Mouse (Mus musculus): ENCODE results near the gene Gm21680.
"Not testable (repeated sequence)": the region's sequence is repeated elsewhere in the genome, so short reads cannot be mapped to it uniquely, and the experiment has no call there.

Gene Gm21680

DNA sequence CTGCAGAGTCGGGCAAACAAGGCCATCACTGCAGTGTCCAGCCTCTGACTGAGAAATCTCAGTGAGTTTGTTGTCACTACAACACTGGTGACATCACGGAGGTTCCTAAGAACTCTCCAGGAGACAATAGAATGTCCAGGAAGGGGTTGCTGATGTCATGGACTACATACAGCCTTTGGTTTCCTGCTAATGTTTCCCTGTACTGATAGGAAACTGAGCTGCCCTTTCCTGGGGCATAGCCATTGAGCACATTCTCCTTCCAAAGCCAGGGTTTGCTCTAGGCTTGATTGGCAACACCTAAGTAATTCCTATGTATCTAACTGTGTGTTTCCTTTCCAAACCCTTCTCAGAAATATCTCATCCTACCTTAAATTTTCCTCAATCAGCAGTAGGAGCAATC is at the start of gene Gm21680:
Gm21680 (minus strand) TSS at position 101 of the 400 bp plus-strand sequence.
- DNase-seq (ENCODE audit: low spot score in 2 of 2): not testable (repeated sequence)

DNA sequence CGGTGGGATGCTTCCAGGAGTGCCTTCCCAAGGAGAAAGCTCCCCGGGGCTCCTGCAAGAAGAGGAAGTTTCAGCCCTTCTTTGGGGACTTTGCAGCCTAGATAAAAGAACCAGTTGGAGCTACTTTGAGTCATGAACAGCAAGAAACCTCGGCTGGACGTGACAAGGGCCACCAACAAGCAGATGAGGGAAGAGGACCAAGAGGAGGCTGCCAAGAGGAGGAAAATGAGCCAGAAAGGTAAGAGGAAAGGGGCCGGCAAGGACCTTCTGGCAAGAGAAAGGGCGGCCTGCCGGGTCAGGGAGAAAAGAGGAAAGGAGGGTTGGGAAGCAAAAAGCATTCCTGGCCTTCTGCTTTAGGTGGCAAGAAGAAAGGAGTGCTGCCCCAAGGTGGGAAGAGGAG is 35.2 kb upstream of the Gm21680 start:
- not testable (repeated sequence) for DNase-seq (ENCODE audit: low spot score in 2 of 2)

GRCm38 (mm10) chr5:26006937-26007695 is 34.7 kb upstream of the Gm21680 start:
- not testable (repeated sequence) for DNase-seq (ENCODE audit: low spot score in 2 of 2)

GRCm38 (mm10) chr5:26004698-26005097 is 32.2 kb upstream of the Gm21680 start, which contains the start of gene Gm1979:
Gene Gm1979, minus strand, starts transcription at chr5:26004798.
- DNase-seq (ENCODE audit: low spot score in 2 of 2): not testable (repeated sequence)

DNA sequence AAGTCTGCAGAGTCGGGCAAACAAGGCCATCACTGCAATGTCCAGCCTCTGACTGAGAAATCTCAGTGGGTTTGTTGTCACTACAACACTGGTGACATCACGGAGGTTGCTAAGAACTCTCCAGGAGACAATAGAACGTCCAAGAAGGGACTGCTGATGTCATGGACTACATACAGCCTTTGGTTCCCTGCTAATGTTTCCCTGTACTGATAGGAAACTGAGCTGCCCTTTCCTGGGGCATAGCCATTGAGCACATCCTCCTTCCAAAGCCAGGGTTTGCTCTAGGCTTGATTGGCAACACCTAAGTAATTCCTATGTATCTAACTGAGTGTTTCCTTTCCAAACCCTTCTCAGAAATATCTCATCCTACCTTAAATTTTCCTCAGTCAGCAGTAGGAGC is 16.1 kb upstream of the Gm21680 start, which contains the start of gene Gm21698:
Gm21698 (minus strand) TSS at position 101 of the 400 bp plus-strand sequence.
- not testable (repeated sequence) for DNase-seq (ENCODE audit: low spot score in 2 of 2)

DNA sequence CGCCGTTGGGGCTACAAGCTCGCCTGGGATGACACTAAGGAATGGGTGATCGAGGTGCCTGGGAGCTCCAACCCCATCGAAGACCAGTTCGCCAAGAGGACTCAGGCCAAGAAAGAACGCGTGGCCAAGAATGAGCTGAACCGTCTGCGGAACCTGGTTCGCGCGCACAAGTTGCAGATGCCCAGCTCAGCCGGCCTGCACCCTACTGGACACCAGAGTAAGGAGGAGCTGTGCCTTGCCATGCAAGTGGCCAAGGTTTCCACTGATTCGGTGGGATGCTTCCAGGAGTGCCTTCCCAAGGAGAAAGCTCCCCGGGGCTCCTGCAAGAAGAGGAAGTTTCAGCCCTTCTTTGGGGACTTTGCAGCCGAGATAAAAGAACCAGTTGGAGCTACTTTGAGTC is 15.4 kb downstream of the Gm21680 start:
- not testable (repeated sequence) for DNase-seq (ENCODE audit: low spot score in 2 of 2)

GRCm38 (mm10) chr5:25956611-25957010 is 15.9 kb downstream of the Gm21680 start:
- DNase-seq (ENCODE audit: low spot score in 2 of 2): not testable (repeated sequence)

- DNase-seq (ENCODE audit: low spot score in 2 of 2): not testable (repeated sequence)
Measured at GRCm38 (mm10) chr5:25954317-25954716, 18.1 kb downstream of the Gm21680 start, which contains the start of gene Gm21671. Gene Gm21671, minus strand, starts transcription at chr5:25954417.

DNA sequence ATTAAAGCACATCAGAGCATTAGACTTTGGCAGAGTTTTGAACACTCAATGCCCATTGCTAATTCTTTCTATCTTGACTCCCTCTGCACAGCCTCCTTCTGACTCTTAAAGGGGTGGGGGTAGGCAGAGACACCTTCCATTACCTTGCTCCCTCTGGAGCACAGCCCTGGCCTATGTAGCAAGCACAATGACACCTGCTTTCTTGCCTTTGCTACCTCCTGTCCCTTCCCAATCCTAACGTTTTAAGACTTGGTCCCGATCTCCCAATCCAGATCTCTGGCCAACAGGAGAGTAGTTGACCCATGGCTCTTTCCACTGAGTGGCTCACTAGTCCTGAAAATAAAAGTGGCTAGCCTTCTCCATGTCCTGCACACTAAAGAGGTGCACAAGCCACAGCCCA is 27.1 kb downstream of the Gm21680 start:
- DNase-seq (ENCODE audit: low spot score in 2 of 2): not testable (repeated sequence)

- not testable (repeated sequence) for DNase-seq (ENCODE audit: low spot score in 2 of 2)
Measured at GRCm38 (mm10) chr5:25942281-25942680, 30.2 kb downstream of the Gm21680 start, which contains the start of gene Gm21663. Gene Gm21663, minus strand, starts transcription at chr5:25942381.
